Mouse (Mus musculus): ENCODE measurements around the gene Hic2. TPM values are rescaled to one million over a fixed set of nuclear protein-coding genes. Genes with fewer than 3 reads are reported as not detected.

The Hic2 gene
- polyA plus RNA-seq (2011; ENCODE audit: insufficient read depth, insufficient read length, low replicate concordance, missing spikeins), result 1.2 and 3.5 TPM in 2 replicates

GRCm38 (mm10) chr16:17232794-17233701, at the start of gene Hic2:
Gene Hic2 (plus strand): TSS chr16:17233572.
- WGBS, result 6% methylated on average over 59 of the region's 59 CpGs
- TF ChIP-seq CTCF (IDR thresholded peaks at IDR 0.05; ENCODE audit: control insufficient read depth, insufficient read depth, low read length), result no peak
- TF ChIP-seq POLR2A (IDR thresholded peaks at IDR 0.05; ENCODE audit: borderline replicate concordance, control insufficient read depth, low read depth, low read length), result peak; percentile 59; the same call in 1 of the 2 replicates
- H3K27ac ChIP-seq (ENCODE audit: control insufficient read depth, insufficient read depth, low read depth, low read length, poor library complexity), result peak within 1 kb of the TSS; percentile 60; the same call in 1 of the 2 replicates
- H3K4me3 ChIP-seq (replicated peaks; ENCODE audit: control insufficient read depth, low read depth, low read length), result peak within 1 kb of the TSS; percentile 62
- H3K4me1 ChIP-seq (ENCODE audit: control insufficient read depth, insufficient read depth, low read length), result no peaks in the 10 kb centered on the region; the same call in 1 of the 2 replicates

GRCm38 (mm10) chr16:17185475-17185874, 47.9 kb upstream of the Hic2 start:
- Histone ChIP-seq H3K4me1 (ENCODE audit: control insufficient read depth, insufficient read depth, low read length) (peaks cover 2% of the 10 kb centered on the region), H3K4me3 (replicated peaks; ENCODE audit: control insufficient read depth, low read depth, low read length) (no peak overlapping the region), H3K27ac (ENCODE audit: control insufficient read depth, insufficient read depth, low read depth, low read length, poor library complexity) (no peak overlapping the region)
- TF ChIP-seq CTCF (IDR thresholded peaks at IDR 0.05; ENCODE audit: control insufficient read depth, insufficient read depth, low read length), result no peak
- TF ChIP-seq POLR2A (IDR thresholded peaks at IDR 0.05; ENCODE audit: borderline replicate concordance, control insufficient read depth, low read depth, low read length), result no peak

GRCm38 (mm10) chr16:17193823-17194222, 39.5 kb upstream of the Hic2 start:
- no peaks in the 10 kb centered on the region; the same call in 1 of the 2 replicates for H3K4me1 ChIP-seq (ENCODE audit: control insufficient read depth, insufficient read depth, low read length)
- H3K4me3 ChIP-seq (replicated peaks; ENCODE audit: control insufficient read depth, low read depth, low read length), result no peak overlapping the region
- no peak overlapping the region for H3K27ac ChIP-seq (ENCODE audit: control insufficient read depth, insufficient read depth, low read depth, low read length, poor library complexity)
- WGBS, result 70% methylated on average over 4 of the region's 4 CpGs
- TF ChIP-seq POLR2A (IDR thresholded peaks at IDR 0.05; ENCODE audit: borderline replicate concordance, control insufficient read depth, low read depth, low read length), result no peak
- no peak for TF ChIP-seq CTCF (IDR thresholded peaks at IDR 0.05; ENCODE audit: control insufficient read depth, insufficient read depth, low read length)

GRCm38 (mm10) chr16:17200121-17200952, 33.0 kb upstream of the Hic2 start:
- H3K27ac ChIP-seq (ENCODE audit: control insufficient read depth, insufficient read depth, low read depth, low read length, poor library complexity), result peak overlapping the region; percentile 58
- H3K4me1 ChIP-seq (ENCODE audit: control insufficient read depth, insufficient read depth, low read length), result peaks cover 2% of the 10 kb centered on the region
- under 1% methylated on average over 24 of the region's 24 CpGs for WGBS
- TF ChIP-seq CTCF (IDR thresholded peaks at IDR 0.05; ENCODE audit: control insufficient read depth, insufficient read depth, low read length) (no peak), POLR2A (IDR thresholded peaks at IDR 0.05; ENCODE audit: borderline replicate concordance, control insufficient read depth, low read depth, low read length) (no peak)
- H3K4me3 ChIP-seq (replicated peaks; ENCODE audit: control insufficient read depth, low read depth, low read length), result peak overlapping the region; percentile 94

GRCm38 (mm10) chr16:17200953-17201707, 32.2 kb upstream of the Hic2 start:
- peak; percentile 80 for TF ChIP-seq POLR2A (IDR thresholded peaks at IDR 0.05; ENCODE audit: borderline replicate concordance, control insufficient read depth, low read depth, low read length)
- no peak for TF ChIP-seq CTCF (IDR thresholded peaks at IDR 0.05; ENCODE audit: control insufficient read depth, insufficient read depth, low read length)
- WGBS, result under 1% methylated on average over 72 of the region's 72 CpGs
- peak overlapping the region; percentile 94 for H3K4me3 ChIP-seq (replicated peaks; ENCODE audit: control insufficient read depth, low read depth, low read length)

GRCm38 (mm10) chr16:17201977-17202376, 31.4 kb upstream of the Hic2 start:
- H3K4me1 ChIP-seq (ENCODE audit: control insufficient read depth, insufficient read depth, low read length), result peaks cover 2% of the 10 kb centered on the region
- no peak overlapping the region for H3K4me3 ChIP-seq (replicated peaks; ENCODE audit: control insufficient read depth, low read depth, low read length)
- WGBS, result 47% methylated on average over 2 of the region's 2 CpGs
- no peak overlapping the region for H3K27ac ChIP-seq (ENCODE audit: control insufficient read depth, insufficient read depth, low read depth, low read length, poor library complexity)
- TF ChIP-seq CTCF (IDR thresholded peaks at IDR 0.05; ENCODE audit: control insufficient read depth, insufficient read depth, low read length), result no peak
- TF ChIP-seq POLR2A (IDR thresholded peaks at IDR 0.05; ENCODE audit: borderline replicate concordance, control insufficient read depth, low read depth, low read length), result no peak

More at GRCm38 (mm10) chr16:17200953-17201707, 32.2 kb upstream of the Hic2 start:
- Histone ChIP-seq H3K27ac (ENCODE audit: control insufficient read depth, insufficient read depth, low read depth, low read length, poor library complexity) (peak overlapping the region; percentile 58), H3K4me1 (ENCODE audit: control insufficient read depth, insufficient read depth, low read length) (peaks cover 2% of the 10 kb centered on the region)

GRCm38 (mm10) chr16:17202549-17202948, 30.8 kb upstream of the Hic2 start, which contains the start of gene Ube2l3:
Gene Ube2l3 (minus strand): TSS chr16:17202649.
- H3K27ac ChIP-seq (ENCODE audit: control insufficient read depth, insufficient read depth, low read depth, low read length, poor library complexity), result no peak within 1 kb of the TSS
- WGBS, result 82% methylated on average over 1 of the region's 1 CpGs
- peaks cover 2% of the 10 kb centered on the region for H3K4me1 ChIP-seq (ENCODE audit: control insufficient read depth, insufficient read depth, low read length)
- no peak for TF ChIP-seq POLR2A (IDR thresholded peaks at IDR 0.05; ENCODE audit: borderline replicate concordance, control insufficient read depth, low read depth, low read length)
- TF ChIP-seq CTCF (IDR thresholded peaks at IDR 0.05; ENCODE audit: control insufficient read depth, insufficient read depth, low read length), result no peak
- peak within 1 kb of the TSS; percentile 94 for H3K4me3 ChIP-seq (replicated peaks; ENCODE audit: control insufficient read depth, low read depth, low read length)
